Mouse (Mus musculus) activated CD4-positive, CD25-positive, alpha-beta regulatory T cell, adult 4 months (primary cell): ENCODE results near the gene Zfp981. TPM values are rescaled to one million over a fixed set of nuclear protein-coding genes. Genes with fewer than 3 reads are reported as not detected.
"Not testable (repeated sequence)": the region's sequence is repeated elsewhere in the genome, so short reads cannot be mapped to it uniquely, and the experiment has no call there.

ENCODE experiments used
- ATAC-seq: one replicate; pipeline ENCODE4 v1.8.0; 2017
- polyA plus RNA-seq, 2 experiments: library from polyadenylated mRNA; unstranded; fragments of 100-300 nt; shearing (Covaris generic); gene quantifications; one replicate each; pipeline ENCODE4 v1.2.1; 2017

The Zfp981 gene
- polyA plus RNA-seq, 2 experiments from 2014 or later, result 0.15 TPM; not detected in 1

DNA sequence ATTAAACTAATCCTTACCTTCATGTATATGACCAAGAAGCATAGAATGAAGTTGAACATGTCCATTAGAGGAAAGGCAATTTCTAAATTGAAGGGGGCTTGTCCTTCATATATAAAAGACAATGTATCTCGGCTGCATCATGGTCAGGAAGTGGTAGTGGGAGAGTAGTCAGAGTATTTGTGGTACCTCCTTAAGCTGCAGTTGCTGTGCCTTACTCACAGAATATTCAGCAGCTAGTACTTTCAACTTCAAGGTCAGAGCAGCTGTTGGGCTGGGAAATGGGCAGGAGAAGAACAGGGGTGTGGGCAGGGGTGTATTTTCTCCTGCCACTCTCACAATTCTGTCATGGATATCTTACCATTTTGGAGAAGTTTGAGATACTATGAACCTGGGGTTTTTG is 15.1 kb upstream of the Zfp981 start:
- ATAC-seq, result not testable (repeated sequence)

GRCm38 (mm10) chr4:146489196-146489595 is 12.6 kb upstream of the Zfp981 start:
- ATAC-seq, result not testable (repeated sequence)

GRCm38 (mm10) chr4:146491993-146492392 is 9.8 kb upstream of the Zfp981 start:
- ATAC-seq, result not testable (repeated sequence)

GRCm38 (mm10) chr4:146492439-146492838 is 9.4 kb upstream of the Zfp981 start:
- no peak for ATAC-seq

DNA sequence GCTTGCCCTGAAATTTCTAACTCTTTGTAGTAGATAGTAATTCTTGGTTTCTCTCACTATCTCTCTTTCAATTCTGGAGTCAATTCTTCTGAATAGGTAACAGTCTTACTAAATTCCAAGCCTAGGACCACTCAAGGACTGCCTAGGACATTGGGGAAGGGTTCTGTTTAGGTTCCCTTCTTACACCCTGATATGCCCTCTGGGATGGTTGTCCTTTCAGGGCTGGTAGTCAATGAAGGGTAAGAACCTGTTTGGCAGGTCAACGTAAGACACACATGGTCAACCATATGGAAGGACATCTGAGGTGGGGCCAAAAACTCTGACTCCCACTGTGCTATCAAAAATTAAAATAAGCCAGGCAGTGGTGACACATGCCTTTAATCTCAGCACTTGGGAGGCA is 9.0 kb upstream of the Zfp981 start:
- ATAC-seq, result no peak

- not testable (repeated sequence) for ATAC-seq
These were observed 8.4 kb upstream of the Zfp981 start for GRCm38 (mm10) chr4:146493319-146493907.

GRCm38 (mm10) chr4:146494980-146495379 is 6.8 kb upstream of the Zfp981 start:
- no peak for ATAC-seq

DNA sequence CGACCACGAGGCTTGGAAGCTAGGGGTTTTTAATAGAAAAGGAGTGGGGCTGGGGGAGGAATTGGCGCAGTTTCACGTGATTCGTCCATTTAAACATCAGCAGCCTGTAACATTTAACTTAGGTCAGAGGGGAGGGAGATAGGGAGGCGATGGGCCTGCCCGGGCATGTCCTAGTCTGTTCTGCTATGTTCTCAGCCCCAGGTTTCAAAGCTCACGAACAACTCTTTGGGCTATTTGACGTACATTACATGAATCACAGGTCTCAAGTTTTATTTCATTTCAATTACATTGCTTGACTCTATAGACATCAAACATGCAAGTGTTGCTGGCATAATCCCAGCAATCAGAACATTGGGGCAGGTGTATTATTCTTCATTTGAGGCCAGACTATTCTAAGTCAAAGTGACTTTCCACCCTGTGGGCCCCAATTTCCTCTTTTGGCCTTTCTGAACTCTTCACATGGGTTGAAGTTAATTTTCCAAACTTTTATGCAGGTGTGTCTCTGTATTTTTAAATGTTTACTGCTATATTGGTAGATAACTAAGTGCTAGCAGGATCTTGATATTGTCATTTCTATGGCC is 4.0 kb upstream of the Zfp981 start:
- not testable (repeated sequence) for ATAC-seq

GRCm38 (mm10) chr4:146509029-146509428 is 7.2 kb downstream of the Zfp981 start:
- not testable (repeated sequence) for ATAC-seq

DNA sequence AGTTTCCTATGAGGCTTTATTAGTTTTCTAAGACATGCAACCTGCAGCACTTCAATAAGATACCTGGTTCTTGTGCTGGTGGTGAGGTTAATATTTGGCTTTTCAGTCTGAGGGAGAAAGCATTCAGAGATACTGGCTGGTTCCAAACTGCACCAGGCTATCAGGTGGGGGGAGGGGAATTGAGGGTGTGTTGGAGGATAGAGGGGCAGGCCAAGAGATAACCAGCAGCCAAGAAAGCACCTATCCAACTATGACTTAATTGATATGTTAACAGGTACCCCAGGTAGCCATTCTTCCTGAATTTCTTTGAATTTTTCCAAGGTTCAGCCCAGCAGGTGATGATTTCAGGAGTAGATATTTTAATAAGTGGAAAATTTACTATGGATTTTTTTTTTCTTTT is 10.0 kb downstream of the Zfp981 start:
- ATAC-seq, result not testable (repeated sequence)

DNA sequence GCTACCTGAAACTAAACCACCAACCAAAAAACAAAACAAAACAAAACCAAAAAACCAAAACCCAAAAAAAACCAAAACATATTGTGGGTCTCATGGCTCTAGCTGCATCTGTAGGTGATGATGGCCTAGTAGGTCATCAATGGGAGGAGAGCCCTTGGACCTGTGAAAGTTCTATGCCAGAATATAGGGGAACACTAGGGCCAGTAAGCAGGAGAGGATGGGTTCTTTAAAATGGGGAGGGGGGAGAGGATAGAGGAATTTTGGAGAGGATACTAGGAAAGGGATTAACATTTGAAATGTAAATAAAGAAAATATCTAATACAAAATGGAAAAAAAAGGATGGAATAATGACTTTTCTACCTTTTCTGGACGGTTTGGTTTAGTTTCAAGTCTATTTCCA is 14.6 kb downstream of the Zfp981 start:
- ATAC-seq, result no peak

DNA sequence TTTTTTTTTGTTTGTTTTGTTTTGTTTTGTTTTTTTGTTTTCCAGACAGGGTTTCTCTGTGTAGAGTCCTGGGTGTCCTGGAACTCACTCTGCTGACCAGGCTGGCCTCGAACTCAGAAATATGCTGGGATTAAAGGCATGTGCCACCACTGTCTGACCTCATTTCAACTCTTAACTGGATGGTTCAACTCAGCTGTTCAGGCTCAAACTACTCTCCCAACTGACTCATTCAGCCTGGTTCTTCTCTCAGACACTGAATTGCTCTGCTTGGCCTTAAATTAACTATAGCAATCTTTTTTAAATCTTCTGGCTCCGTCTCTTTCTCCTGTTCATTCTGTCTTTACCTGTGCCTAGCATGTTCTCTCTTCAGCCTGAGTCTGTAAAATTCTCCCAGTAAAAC is 15.3 kb downstream of the Zfp981 start:
- not testable (repeated sequence) for ATAC-seq

GRCm38 (mm10) chr4:146520723-146521122 is 18.9 kb downstream of the Zfp981 start:
- ATAC-seq, result no peak

GRCm38 (mm10) chr4:146534574-146534973 is 32.7 kb downstream of the Zfp981 start:
- no peak for ATAC-seq

- no peak for ATAC-seq
These were observed 34.1 kb downstream of the Zfp981 start for GRCm38 (mm10) chr4:146535883-146536282.

- peak; percentile 84 for ATAC-seq
These were observed 78.4 kb downstream of the Zfp981 start for GRCm38 (mm10) chr4:146579905-146580873.

Other genes starting within 250 kb of the Zfp981 start
- 1 to 10 TPM; 2.3 to 3.0 TPM for gene Zfp992, start 53.0 kb upstream of the Zfp981 start, polyA plus RNA-seq
- gene Zfp993, start 108.9 kb downstream of the Zfp981 start, polyA plus RNA-seq, result 10 to 100 TPM in 1 of 2 experiments, 1 to 10 TPM in 1; 3.0 to 11.9 TPM